Mouse (Mus musculus): ENCODE measurements around the gene Gm4881. TPM values are rescaled to one million over a fixed set of nuclear protein-coding genes. Genes with fewer than 3 reads are reported as not detected.

Gm4881 gene
- polyA plus RNA-seq, 1 experiment from 2014 or later: not detected

GRCm38 (mm10) chr7:24978781-24979180 is 34.5 kb upstream of the Gm4881 start:
- 75% methylated on average over 7 of the region's 7 CpGs for WGBS
- no peak overlapping the region for H3K9ac ChIP-seq (ENCODE audit: low read length)
- no peak overlapping the region for H3K4me3 ChIP-seq (ENCODE audit: control insufficient read depth in 1 of 2, insufficient read depth in 1 of 2, low read depth in 1 of 2, low read length in 2 of 2)
- no peaks in the 10 kb centered on the region for H3K9me3 ChIP-seq (ENCODE audit: control insufficient read depth, low read length)
- ATAC-seq (ENCODE audit: insufficient number of reproducible peaks, insufficient read depth, low FRiP score, low read depth): no peak
- no peak overlapping the region for H3K4me2 ChIP-seq (ENCODE audit: low read length)
- H3K27ac ChIP-seq (replicated peaks in 1 of 2; ENCODE audit: control insufficient read depth in 1 of 2, insufficient read depth in 1 of 2, low read depth in 2 of 2, low read length in 2 of 2): no peak overlapping the region
- H3K36me3 ChIP-seq (ENCODE audit: control insufficient read depth, insufficient read depth, low read length): no peaks in the 10 kb centered on the region
- no peaks in the 10 kb centered on the region for H3K27me3 ChIP-seq (ENCODE audit: control insufficient read depth, insufficient read depth, low read length)
- no peaks in the 10 kb centered on the region for H3K4me1 ChIP-seq (ENCODE audit: control insufficient read depth in 2 of 2, insufficient read depth in 2 of 2, low read length in 2 of 2)

GRCm38 (mm10) chr7:24974893-24975595 is 30.8 kb upstream of the Gm4881 start:
- peaks cover 5 to 9% of the 10 kb centered on the region in 2 experiments for H3K4me1 ChIP-seq (ENCODE audit: control insufficient read depth in 2 of 2, insufficient read depth in 2 of 2, low read length in 2 of 2)
- 27% methylated on average over 9 of the region's 9 CpGs for WGBS
- no peak overlapping the region for H3K4me2 ChIP-seq (ENCODE audit: low read length)
- no peak overlapping the region for H3K4me3 ChIP-seq (ENCODE audit: control insufficient read depth in 1 of 2, insufficient read depth in 1 of 2, low read depth in 1 of 2, low read length in 2 of 2)
- no peaks in the 10 kb centered on the region for H3K27me3 ChIP-seq (ENCODE audit: control insufficient read depth, insufficient read depth, low read length)
- ATAC-seq (ENCODE audit: insufficient number of reproducible peaks, insufficient read depth, low FRiP score, low read depth): no peak
- H3K36me3 ChIP-seq (ENCODE audit: control insufficient read depth, insufficient read depth, low read length): peaks cover 2% of the 10 kb centered on the region
- H3K9ac ChIP-seq (ENCODE audit: low read length): no peak overlapping the region
- H3K27ac ChIP-seq (replicated peaks in 1 of 2; ENCODE audit: control insufficient read depth in 1 of 2, insufficient read depth in 1 of 2, low read depth in 2 of 2, low read length in 2 of 2): no peak overlapping the region
- no peaks in the 10 kb centered on the region for H3K9me3 ChIP-seq (ENCODE audit: control insufficient read depth, low read length)

- Histone ChIP-seq H3K4me3 (ENCODE audit: control insufficient read depth in 1 of 2, insufficient read depth in 1 of 2, low read depth in 1 of 2, low read length in 2 of 2) (no peak overlapping the region), H3K9me3 (ENCODE audit: control insufficient read depth, low read length) (no peaks in the 10 kb centered on the region), H3K4me2 (ENCODE audit: low read length) (no peak overlapping the region), H3K27me3 (ENCODE audit: control insufficient read depth, insufficient read depth, low read length) (no peaks in the 10 kb centered on the region), H3K36me3 (ENCODE audit: control insufficient read depth, insufficient read depth, low read length) (peaks cover 8% of the 10 kb centered on the region), H3K4me1 (ENCODE audit: control insufficient read depth in 2 of 2, insufficient read depth in 2 of 2, low read length in 2 of 2) (peaks cover 5 to 9% of the 10 kb centered on the region in 2 experiments), H3K27ac (replicated peaks in 1 of 2; ENCODE audit: control insufficient read depth in 1 of 2, insufficient read depth in 1 of 2, low read depth in 2 of 2, low read length in 2 of 2) (no peak overlapping the region), H3K9ac (ENCODE audit: low read length) (no peak overlapping the region)
- ATAC-seq (ENCODE audit: insufficient number of reproducible peaks, insufficient read depth, low FRiP score, low read depth): no peak
- 60% methylated on average over 5 of the region's 5 CpGs for WGBS
Observed at GRCm38 (mm10) chr7:24973902-24974301, 29.6 kb upstream of the Gm4881 start.

GRCm38 (mm10) chr7:24973208-24973607 is 28.9 kb upstream of the Gm4881 start:
- H3K9ac ChIP-seq (ENCODE audit: low read length): no peak overlapping the region
- WGBS: 75% methylated on average over 4 of the region's 4 CpGs
- ATAC-seq (ENCODE audit: insufficient number of reproducible peaks, insufficient read depth, low FRiP score, low read depth): no peak
- H3K4me2 ChIP-seq (ENCODE audit: low read length): no peak overlapping the region
- H3K27ac ChIP-seq (replicated peaks in 1 of 2; ENCODE audit: control insufficient read depth in 1 of 2, insufficient read depth in 1 of 2, low read depth in 2 of 2, low read length in 2 of 2): no peak overlapping the region
- peaks cover 8% of the 10 kb centered on the region for H3K36me3 ChIP-seq (ENCODE audit: control insufficient read depth, insufficient read depth, low read length)
- no peak overlapping the region for H3K4me3 ChIP-seq (ENCODE audit: control insufficient read depth in 1 of 2, insufficient read depth in 1 of 2, low read depth in 1 of 2, low read length in 2 of 2)
- H3K9me3 ChIP-seq (ENCODE audit: control insufficient read depth, low read length): no peaks in the 10 kb centered on the region
- H3K4me1 ChIP-seq (ENCODE audit: control insufficient read depth in 2 of 2, insufficient read depth in 2 of 2, low read length in 2 of 2): peaks cover 5 to 9% of the 10 kb centered on the region in 2 experiments
- H3K27me3 ChIP-seq (ENCODE audit: control insufficient read depth, insufficient read depth, low read length): no peaks in the 10 kb centered on the region

GRCm38 (mm10) chr7:24971972-24972893 is 27.9 kb upstream of the Gm4881 start, which contains the start of gene Rabac1:
Rabac1 (minus strand) TSS chr7:24972754.
- peak within 1 kb of the TSS; percentile 54 to 61 for H3K4me3 ChIP-seq (ENCODE audit: control insufficient read depth in 1 of 2, insufficient read depth in 1 of 2, low read depth in 1 of 2, low read length in 2 of 2)
- H3K4me1 ChIP-seq (ENCODE audit: control insufficient read depth in 2 of 2, insufficient read depth in 2 of 2, low read length in 2 of 2): peaks cover 5 to 9% of the 10 kb centered on the region in 2 experiments
- peak within 1 kb of the TSS; percentile 30 to 90 for H3K27ac ChIP-seq (replicated peaks in 1 of 2; ENCODE audit: control insufficient read depth in 1 of 2, insufficient read depth in 1 of 2, low read depth in 2 of 2, low read length in 2 of 2)
- no peaks in the 10 kb centered on the region for H3K27me3 ChIP-seq (ENCODE audit: control insufficient read depth, insufficient read depth, low read length)
- H3K9ac ChIP-seq (ENCODE audit: low read length): peak within 1 kb of the TSS; percentile 94
- peak; percentile 89 for ATAC-seq (ENCODE audit: insufficient number of reproducible peaks, insufficient read depth, low FRiP score, low read depth)
- no peaks in the 10 kb centered on the region for H3K9me3 ChIP-seq (ENCODE audit: control insufficient read depth, low read length)
- peak within 1 kb of the TSS; percentile 82 for H3K4me2 ChIP-seq (ENCODE audit: low read length)
- H3K36me3 ChIP-seq (ENCODE audit: control insufficient read depth, insufficient read depth, low read length): peaks cover 8% of the 10 kb centered on the region
- 0% methylated on average over 44 of the region's 45 CpGs for WGBS

- ATAC-seq (ENCODE audit: insufficient number of reproducible peaks, insufficient read depth, low FRiP score, low read depth): no peak
- Histone ChIP-seq H3K4me2 (ENCODE audit: low read length) (peak overlapping the region; percentile 82), H3K27ac (replicated peaks in 1 of 2; ENCODE audit: control insufficient read depth in 1 of 2, insufficient read depth in 1 of 2, low read depth in 2 of 2, low read length in 2 of 2) (peak overlapping the region in 1 of 2 experiments; percentile 90; a peak in 3 of 4 replicates), H3K4me3 (ENCODE audit: control insufficient read depth in 1 of 2, insufficient read depth in 1 of 2, low read depth in 1 of 2, low read length in 2 of 2) (peak overlapping the region; percentile 54 to 61), H3K4me1 (ENCODE audit: control insufficient read depth in 2 of 2, insufficient read depth in 2 of 2, low read length in 2 of 2) (peaks cover 5 to 9% of the 10 kb centered on the region in 2 experiments), H3K36me3 (ENCODE audit: control insufficient read depth, insufficient read depth, low read length) (peaks cover 8% of the 10 kb centered on the region), H3K27me3 (ENCODE audit: control insufficient read depth, insufficient read depth, low read length) (no peaks in the 10 kb centered on the region), H3K9ac (ENCODE audit: low read length) (peak overlapping the region; percentile 94), H3K9me3 (ENCODE audit: control insufficient read depth, low read length) (no peaks in the 10 kb centered on the region)
- 10% methylated on average over 19 of the region's 19 CpGs for WGBS
Observed at GRCm38 (mm10) chr7:24971261-24971971, 27.1 kb upstream of the Gm4881 start.

GRCm38 (mm10) chr7:24970341-24970740 is 26.0 kb upstream of the Gm4881 start:
- Histone ChIP-seq H3K9me3 (ENCODE audit: control insufficient read depth, low read length) (no peaks in the 10 kb centered on the region), H3K27me3 (ENCODE audit: control insufficient read depth, insufficient read depth, low read length) (no peaks in the 10 kb centered on the region), H3K4me1 (ENCODE audit: control insufficient read depth in 2 of 2, insufficient read depth in 2 of 2, low read length in 2 of 2) (peaks cover 5 to 9% of the 10 kb centered on the region in 2 experiments), H3K27ac (replicated peaks in 1 of 2; ENCODE audit: control insufficient read depth in 1 of 2, insufficient read depth in 1 of 2, low read depth in 2 of 2, low read length in 2 of 2) (no peak overlapping the region), H3K4me3 (ENCODE audit: control insufficient read depth in 1 of 2, insufficient read depth in 1 of 2, low read depth in 1 of 2, low read length in 2 of 2) (no peak overlapping the region), H3K4me2 (ENCODE audit: low read length) (no peak overlapping the region), H3K9ac (ENCODE audit: low read length) (no peak overlapping the region), H3K36me3 (ENCODE audit: control insufficient read depth, insufficient read depth, low read length) (peaks cover 8% of the 10 kb centered on the region)
- 97% methylated on average over 3 of the region's 3 CpGs for WGBS
- ATAC-seq (ENCODE audit: insufficient number of reproducible peaks, insufficient read depth, low FRiP score, low read depth): no peak

All from heart, embryonic 14.5 days (tissue).